Mouse (Mus musculus) neural tube, embryonic 15.5 days (tissue): ENCODE measurements at regions not wholly inside any gene's neighbourhood (a gene's known extent, or its start where the extent isn't known, plus 50 kb on each side); places are given as distances from the start of the nearest gene placed in this dataset.

Experiments
- ATAC-seq: fragments of 200-750 bp; cut with Nextera tagmentation; 2 replicates; pipeline ENCODE4 v1.8.0; 2017; ENCODE audit warnings: mild to moderate bottlenecking, moderate TSS enrichment, moderate library complexity; ENCODE audit not compliant: low FRiP score
- H3K27ac ChIP-seq: fragments of 300-500 bp; sonication (generic); replicated peaks from 2 replicates; pipeline ENCODE4 v1.5.1; 2015; ENCODE audit warnings: mild to moderate bottlenecking, inconsistent platforms
- H3K27me3 ChIP-seq: fragments of 300-500 bp; sonication (generic); replicated peaks from 2 replicates; pipeline ENCODE4 v1.6.1; 2015; ENCODE audit warnings: inconsistent platforms
- H3K36me3 ChIP-seq: fragments of 300-500 bp; sonication (generic); 2 replicates; pipeline ENCODE4 v1.6.1; 2015; ENCODE audit warnings: inconsistent platforms
- H3K4me1 ChIP-seq: fragments of 300-500 bp; sonication (generic); 2 replicates; pipeline ENCODE4 v1.6.1; 2015; ENCODE audit warnings: inconsistent platforms
- H3K4me2 ChIP-seq: fragments of 300-500 bp; sonication (generic); 2 replicates; pipeline ENCODE4 v1.6.1; 2015; ENCODE audit warnings: inconsistent platforms, mild to moderate bottlenecking, moderate library complexity
- H3K4me3 ChIP-seq: fragments of 300-500 bp; sonication (generic); replicated peaks from 2 replicates; pipeline ENCODE4 v1.5.1; 2015; ENCODE audit warnings: mild to moderate bottlenecking, inconsistent platforms
- H3K9ac ChIP-seq: fragments of 300-500 bp; sonication (generic); replicated peaks from 2 replicates; pipeline ENCODE4 v1.6.1; 2015; ENCODE audit warnings: mild to moderate bottlenecking, inconsistent platforms
- H3K9me3 ChIP-seq: fragments of 300-500 bp; sonication (generic); replicated peaks from 2 replicates; pipeline ENCODE4 v1.6.1; 2016; ENCODE audit warnings: inconsistent platforms
- WGBS: fragments of 180-500 bp; shearing (Covaris S2); methylation state at CpG from one replicate; pipeline ENCODE4 v1.1.7; 2015; ENCODE audit warnings: mixed read lengths; 5-methylcytosine and 5-hydroxymethylcytosine counted together

- no peaks in the 10 kb centered on the region for H3K9me3 ChIP-seq
- H3K9ac ChIP-seq: no peak overlapping the region
- no peak for ATAC-seq
- H3K4me2 ChIP-seq: no peak overlapping the region
- H3K4me1 ChIP-seq: no peaks in the 10 kb centered on the region
- H3K27me3 ChIP-seq: no peaks in the 10 kb centered on the region
- no peaks in the 10 kb centered on the region for H3K36me3 ChIP-seq
- WGBS: 78% methylated on average over 11 of the region's 11 CpGs
- H3K4me3 ChIP-seq: no peak overlapping the region
- H3K27ac ChIP-seq: no peak overlapping the region
Measured at GRCm38 (mm10) chr2:116181861-116182260, 116.2 kb upstream of the Meis2 start.

- 89% methylated on average over 3 of the region's 3 CpGs for WGBS
Measured at GRCm38 (mm10) chr2:116177155-116177554, 111.5 kb upstream of the Meis2 start.

DNA sequence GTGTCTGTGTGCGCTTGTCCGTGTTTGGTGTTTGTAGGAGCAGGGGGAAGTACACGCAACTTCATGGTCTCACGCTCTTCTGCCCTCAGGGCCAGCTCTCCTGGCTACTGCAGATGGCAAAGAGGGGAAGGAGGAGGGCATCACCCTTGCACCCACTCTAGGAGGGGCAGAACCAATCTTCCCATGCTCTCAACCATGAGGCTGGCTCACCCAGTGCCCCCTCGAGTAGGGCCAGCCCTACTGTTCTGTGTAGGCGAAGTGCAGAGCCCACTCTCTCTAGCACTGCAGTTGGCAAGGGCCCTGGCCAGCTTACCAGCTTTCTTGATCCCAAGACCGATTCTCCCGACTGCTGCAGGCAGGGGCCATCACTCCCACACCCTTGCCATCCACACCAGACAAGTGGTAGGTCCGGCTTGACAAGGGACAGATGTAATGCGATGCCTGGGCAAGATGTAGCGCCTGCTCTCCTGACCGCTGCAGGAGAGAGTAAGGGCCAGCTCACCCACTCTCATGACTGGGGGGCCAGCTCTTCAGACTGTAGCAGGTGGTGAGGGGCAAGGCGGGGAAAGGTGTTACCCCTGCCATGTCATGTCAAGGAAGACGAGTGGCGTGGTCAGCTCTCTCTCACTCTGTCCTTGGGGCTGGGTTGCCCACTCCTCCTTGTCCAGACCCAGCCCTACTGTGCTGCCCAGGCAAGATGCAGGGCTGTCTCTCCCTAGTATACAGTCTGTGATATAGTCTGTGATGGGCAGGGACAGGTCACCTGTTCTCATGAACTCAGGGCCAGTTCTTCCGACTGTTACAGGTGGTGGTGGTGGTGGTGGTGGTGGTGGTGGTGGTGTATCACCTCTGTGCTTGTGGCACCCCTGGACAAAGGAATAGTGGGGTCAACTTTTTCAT, 100.5 kb upstream of the Meis2 start:
- no peaks in the 10 kb centered on the region for H3K27me3 ChIP-seq
- H3K4me3 ChIP-seq: no peak overlapping the region
- no peak overlapping the region for H3K4me2 ChIP-seq
- H3K9me3 ChIP-seq: no peaks in the 10 kb centered on the region
- no peaks in the 10 kb centered on the region for H3K4me1 ChIP-seq
- no peaks in the 10 kb centered on the region for H3K36me3 ChIP-seq
- 93% methylated on average over 16 of the region's 16 CpGs for WGBS
- H3K27ac ChIP-seq: no peak overlapping the region
- ATAC-seq: no peak; the same call in 1 of the 2 replicates
- no peak overlapping the region for H3K9ac ChIP-seq

More at GRCm38 (mm10) chr2:116177155-116177554, 111.5 kb upstream of the Meis2 start:
- Histone ChIP-seq H3K4me3 (no peak overlapping the region), H3K4me1 (no peaks in the 10 kb centered on the region), H3K4me2 (no peak overlapping the region), H3K27me3 (no peaks in the 10 kb centered on the region), H3K36me3 (no peaks in the 10 kb centered on the region), H3K9ac (no peak overlapping the region), H3K9me3 (no peaks in the 10 kb centered on the region), H3K27ac (no peak overlapping the region)
- ATAC-seq: no peak
